ENCODE assay signal across 13 mouse cellular contexts in genomic region chr10:40185956-40186355, GRCm38 (mm10).
"Had no signal": no experiment of that assay in that cellular context is flagged by ENCODE, and none has a peak within 500 bp of the region (broad histone marks: within the 10 kb centered on the region; RNA-seq: fewer than 3 reads in every experiment).

No protein-coding gene starts in this region.

- DNase-seq: gastrocnemius, adult 2 months; gastrocnemius, postnatal 10 days; gastrocnemius, postnatal 25 days; heart, adult 2 months; heart, postnatal 14 days; heart, postnatal 4 days; kidney, adult 2 months; kidney, adult 9 months; kidney, postnatal 14 days; kidney, postnatal 36 days; layer of hippocampus, adult 9-11 months; layer of hippocampus, postnatal 36 days; left cerebral cortex, postnatal 4 days had no signal
